Mouse (Mus musculus) adipocyte (in vitro differentiated cells): ENCODE data around the gene Gsdma.

Experiments
- DNase-seq: peaks from one replicate; pipeline ENCODE4 v3.0.0-alpha.2; 2016; ENCODE audit warnings: low spot score

The Gsdma gene

GRCm38 (mm10) chr11:98709001-98709741 is 45.0 kb downstream of the Gsdma start:
- DNase-seq, result peak; percentile 54

- DNase-seq, result peak; percentile 99
Measured at GRCm38 (mm10) chr11:98710416-98711045, 46.4 kb downstream of the Gsdma start.

DNA sequence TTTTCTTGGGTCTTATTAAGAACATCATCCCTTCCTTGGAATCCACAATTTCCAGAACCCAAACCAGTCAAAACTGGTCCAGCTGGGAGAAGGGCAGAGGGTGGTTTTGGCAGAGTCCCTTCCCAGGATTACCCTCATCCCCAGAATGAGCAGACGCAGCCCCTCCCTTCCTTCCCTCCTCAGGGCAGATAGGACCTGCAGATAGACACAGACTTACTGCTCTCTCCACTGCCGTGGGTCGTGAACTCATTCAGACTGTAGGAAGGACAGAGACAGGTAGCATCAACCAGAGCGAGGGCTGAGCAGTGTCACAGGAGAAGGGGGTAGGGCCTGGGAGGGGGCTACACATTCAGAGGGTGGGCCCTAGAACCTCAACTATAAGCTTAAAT is 46.9 kb downstream of the Gsdma start:
- no peak for DNase-seq

DNA sequence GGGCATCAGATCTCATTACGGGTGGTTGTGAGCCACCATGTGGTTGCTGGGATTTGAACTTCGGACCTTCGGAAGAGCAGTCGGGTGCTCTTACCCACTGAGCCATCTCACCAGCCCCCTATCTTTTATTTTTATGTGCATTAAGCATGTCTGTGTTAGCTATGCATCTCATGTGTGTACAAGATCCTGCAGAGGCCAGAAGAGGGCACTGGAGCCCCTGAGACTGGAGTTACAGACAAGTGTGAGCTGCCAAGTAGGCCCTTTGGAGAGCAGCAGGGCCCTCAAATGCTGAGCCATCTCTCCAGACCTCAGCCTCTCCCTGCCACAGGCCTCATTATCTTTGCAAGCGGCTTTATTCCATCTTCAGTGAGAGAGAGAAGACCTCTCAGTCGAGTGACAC is 47.9 kb downstream of the Gsdma start:
- peak; percentile 44 for DNase-seq

DNA sequence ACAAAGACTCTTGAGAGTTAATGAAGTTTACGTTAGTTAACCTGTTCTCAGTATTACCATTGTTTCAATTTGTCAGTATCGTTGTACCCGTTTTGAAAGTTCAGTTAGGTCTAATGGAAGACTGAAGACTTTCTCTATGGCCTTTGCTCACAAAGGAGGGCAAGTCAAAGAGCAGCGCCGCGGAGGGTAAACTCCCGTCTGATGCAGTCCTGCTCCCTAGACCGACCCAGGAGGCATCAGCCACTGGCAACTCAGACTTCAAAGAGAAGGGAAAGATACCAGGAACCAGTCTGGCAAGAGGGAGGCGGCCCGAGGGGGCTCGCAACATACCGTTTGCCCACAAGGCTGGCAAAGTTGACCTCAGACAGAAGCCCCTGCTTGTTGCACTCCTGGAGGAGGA is 49.6 kb downstream of the Gsdma start:
- DNase-seq, result no peak

- no peak for DNase-seq
Measured at GRCm38 (mm10) chr11:98715946-98716345, 51.8 kb downstream of the Gsdma start.

DNA sequence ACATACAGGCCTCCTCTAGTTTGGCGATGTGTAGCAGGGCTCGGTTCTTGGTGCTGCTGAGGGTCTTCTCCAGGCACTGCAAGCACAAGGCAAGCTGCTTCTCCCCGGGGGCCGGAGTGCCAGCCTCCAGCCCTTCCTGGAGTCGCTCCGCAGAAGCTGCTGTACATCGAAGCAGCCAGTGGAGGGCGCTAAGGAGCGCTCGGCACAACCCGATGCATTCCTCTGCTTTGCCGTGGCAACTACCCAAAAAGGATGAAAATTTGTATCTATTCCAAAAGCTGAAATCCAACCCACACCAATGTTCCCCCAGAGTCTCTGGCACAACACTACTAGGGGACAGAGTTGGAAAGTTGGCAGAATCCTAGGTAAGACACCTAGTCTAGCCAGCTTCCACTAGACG is 53.8 kb downstream of the Gsdma start:
- no peak for DNase-seq

DNA sequence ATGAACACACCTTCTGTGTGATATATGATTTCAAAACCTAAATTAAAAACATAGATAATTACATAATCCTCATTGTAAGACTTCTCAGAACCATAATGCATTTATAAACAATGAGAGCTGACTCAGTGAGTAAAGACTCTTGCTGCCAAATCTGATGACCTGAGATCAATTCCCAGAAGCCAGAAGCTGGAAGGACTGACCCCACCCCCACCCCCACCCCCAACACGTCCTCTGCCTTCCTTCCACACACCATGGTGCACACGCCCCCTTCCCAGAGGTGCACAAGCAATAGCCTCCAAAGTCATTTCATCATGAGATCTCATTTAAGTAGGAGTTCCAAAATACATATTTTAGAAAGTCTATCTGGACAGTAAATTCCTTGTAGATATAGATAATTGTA is 56.6 kb downstream of the Gsdma start:
- DNase-seq, result peak; percentile 62

DNA sequence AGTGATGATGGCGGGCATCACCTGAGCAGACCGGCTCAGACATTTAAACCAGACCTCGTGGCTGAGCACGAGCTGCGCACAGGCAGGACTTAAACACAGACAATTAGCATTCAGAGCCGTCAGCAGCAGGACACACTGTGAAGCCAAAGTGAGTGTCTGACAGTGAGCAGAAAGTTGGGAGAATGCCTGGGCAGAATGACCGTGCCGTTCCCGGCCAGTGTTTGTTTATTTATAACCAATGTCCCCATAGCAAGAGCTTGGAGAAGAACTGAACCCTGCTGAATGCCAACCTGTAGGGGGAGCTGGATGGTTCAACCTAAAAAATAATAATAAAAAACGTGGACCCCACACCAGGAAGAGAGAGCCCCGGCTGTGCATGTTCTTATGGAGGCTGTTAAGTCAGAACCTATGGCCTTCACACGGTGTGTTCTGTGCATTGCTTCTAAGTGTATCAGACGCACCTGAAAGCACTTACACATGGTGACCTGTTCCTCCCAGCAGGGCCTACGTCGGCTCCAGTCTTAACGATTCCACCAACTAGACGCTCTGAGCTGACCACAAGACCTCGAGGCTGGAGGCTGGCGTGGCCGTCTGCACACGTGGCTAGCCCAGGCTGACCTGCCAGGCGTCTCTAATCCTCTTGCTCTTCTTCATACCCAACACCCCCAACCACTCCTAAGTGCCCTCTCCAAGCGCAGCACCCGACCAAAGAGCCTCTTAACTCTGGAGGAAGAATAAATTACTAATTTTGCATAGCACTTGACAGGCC is 57.5 kb downstream of the Gsdma start:
- DNase-seq, result peak; percentile 93

- no peak for DNase-seq
Measured at GRCm38 (mm10) chr11:98723098-98723497, 58.9 kb downstream of the Gsdma start.

GRCm38 (mm10) chr11:98725926-98726506 is 61.9 kb downstream of the Gsdma start:
- no peak for DNase-seq
